Mouse (Mus musculus) brain, embryonic 14.5 days (tissue): ENCODE data around the gene Idh1.

Experiments
- CTCF ChIP-seq: fragments of 200-500 bp; IDR thresholded peaks from 2 replicates; pipeline ENCODE4 v1.5.1; 2012; ENCODE audit warnings: inconsistent platforms, mild to moderate bottlenecking, moderate library complexity, borderline replicate concordance; ENCODE audit not compliant: insufficient read depth, insufficient read length; ENCODE audit errors: extremely low read depth
- POLR2A ChIP-seq: fragments of 200-500 bp; IDR thresholded peaks from 2 replicates; pipeline ENCODE4 v1.6.1; 2012; ENCODE audit warnings: mild to moderate bottlenecking, inconsistent platforms, borderline replicate concordance; ENCODE audit not compliant: poor library complexity, insufficient read depth, insufficient read length, severe bottlenecking; ENCODE audit errors: extremely low read depth

- TF ChIP-seq POLR2A (no peak), CTCF (no peak)
Measured at GRCm38 (mm10) chr1:65198425-65198824, 12.1 kb upstream of the Idh1 start.
